Mouse (Mus musculus): ENCODE data around the gene Ppp3cb.

DNA sequence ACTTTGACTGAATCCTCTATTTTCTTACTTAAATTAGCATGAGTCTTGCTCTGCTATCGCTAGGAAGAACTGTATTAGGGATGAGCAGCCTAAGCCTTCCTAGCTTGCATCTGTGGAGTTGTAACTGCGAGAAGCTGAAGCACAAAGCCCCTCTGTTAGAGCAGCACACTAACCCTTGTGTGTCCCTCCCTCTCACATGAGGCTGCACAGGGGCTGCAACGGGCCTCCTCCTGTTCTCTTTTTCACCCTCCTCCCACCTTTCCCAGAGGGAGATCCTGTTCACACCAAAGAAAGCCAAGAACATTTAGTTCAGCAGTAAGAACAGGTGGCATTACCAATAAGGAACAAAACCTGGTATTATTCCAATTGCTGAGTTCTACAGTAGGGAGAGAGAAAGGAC is 49.4 kb upstream of the Ppp3cb start:
- TF ChIP-seq POLR2A (IDR thresholded peaks at IDR 0.05; ENCODE audit: insufficient read length, low read depth), result no peak
- TF ChIP-seq MAX (IDR thresholded peaks at IDR 0.05; ENCODE audit: low read depth), result no peak
- TF ChIP-seq POLR2AphosphoS2 (IDR thresholded peaks at IDR 0.05; ENCODE audit: insufficient read length, low read depth), result no peak

Measured in myocyte (in vitro differentiated cells).